Mouse (Mus musculus): ENCODE measurements around the gene Gne. TPM values are rescaled to one million over a fixed set of nuclear protein-coding genes. Genes with fewer than 3 reads are reported as not detected.

Gne gene
- total and polyA plus RNA-seq, 2 experiments, result 87.9 to 318 TPM

GRCm38 (mm10) chr4:44029661-44030066 is 54.3 kb downstream of the Gne start:
- H3K36me3 ChIP-seq (ENCODE audit: control insufficient read depth, insufficient read depth, low read length), result peaks cover 44% of the 10 kb centered on the region
- peaks cover 7% of the 10 kb centered on the region; the same call in 1 of the 2 replicates for H3K79me2 ChIP-seq (ENCODE audit: control insufficient read depth, insufficient read depth, low read length)
- WGBS, result 91% methylated on average over 15 of the region's 15 CpGs
- H3K4me3 ChIP-seq (ENCODE audit: insufficient read depth, low read depth, low read length), result no peak overlapping the region
- H3K9ac ChIP-seq (ENCODE audit: low read depth, low read length), result no peak overlapping the region
- TF ChIP-seq CTCF (IDR thresholded peaks at IDR 0.05; ENCODE audit: low read depth, low read length) (no peak), POLR2A (IDR thresholded peaks at IDR 0.05; ENCODE audit: extremely low read depth, insufficient read depth, low read length) (no peak)
- no peak for DNase-seq (ENCODE audit: extremely low read depth, low read depth, low spot score)
- no peak overlapping the region for H3K27ac ChIP-seq (replicated peaks; ENCODE audit: insufficient read depth, low read depth, low read length)
- no peaks in the 10 kb centered on the region for H3K4me1 ChIP-seq (ENCODE audit: control insufficient read depth, insufficient read depth, low read length)
- no peaks in the 10 kb centered on the region for H3K27me3 ChIP-seq (ENCODE audit: control insufficient read depth, insufficient read depth, low read length)

- Histone ChIP-seq H3K4me3 (ENCODE audit: insufficient read depth, low read depth, low read length) (no peak overlapping the region), H3K9ac (ENCODE audit: low read depth, low read length) (no peak overlapping the region), H3K79me2 (ENCODE audit: control insufficient read depth, insufficient read depth, low read length) (peaks cover 7% of the 10 kb centered on the region; the same call in 1 of the 2 replicates), H3K36me3 (ENCODE audit: control insufficient read depth, insufficient read depth, low read length) (peaks cover 55% of the 10 kb centered on the region), H3K27ac (replicated peaks; ENCODE audit: insufficient read depth, low read depth, low read length) (no peak overlapping the region), H3K4me1 (ENCODE audit: control insufficient read depth, insufficient read depth, low read length) (no peaks in the 10 kb centered on the region), H3K27me3 (ENCODE audit: control insufficient read depth, insufficient read depth, low read length) (no peaks in the 10 kb centered on the region)
- DNase-seq (ENCODE audit: extremely low read depth, low read depth, low spot score), result no peak
- TF ChIP-seq CTCF (IDR thresholded peaks at IDR 0.05; ENCODE audit: low read depth, low read length), result no peak
- TF ChIP-seq POLR2A (IDR thresholded peaks at IDR 0.05; ENCODE audit: extremely low read depth, insufficient read depth, low read length), result no peak
- WGBS, result 82% methylated on average over 16 of the region's 16 CpGs
These were observed 55.5 kb downstream of the Gne start for GRCm38 (mm10) chr4:44028303-44029135.

GRCm38 (mm10) chr4:44025570-44025969 is 58.4 kb downstream of the Gne start:
- Histone ChIP-seq H3K4me3 (ENCODE audit: insufficient read depth, low read depth, low read length) (no peak overlapping the region), H3K79me2 (ENCODE audit: control insufficient read depth, insufficient read depth, low read length) (peaks cover 13% of the 10 kb centered on the region; the same call in 1 of the 2 replicates), H3K27me3 (ENCODE audit: control insufficient read depth, insufficient read depth, low read length) (no peaks in the 10 kb centered on the region), H3K9ac (ENCODE audit: low read depth, low read length) (no peak overlapping the region), H3K4me1 (ENCODE audit: control insufficient read depth, insufficient read depth, low read length) (no peaks in the 10 kb centered on the region), H3K27ac (replicated peaks; ENCODE audit: insufficient read depth, low read depth, low read length) (no peak overlapping the region), H3K36me3 (ENCODE audit: control insufficient read depth, insufficient read depth, low read length) (peaks cover 62% of the 10 kb centered on the region)
- WGBS, result 95% methylated on average over 6 of the region's 6 CpGs
- no peak for DNase-seq (ENCODE audit: extremely low read depth, low read depth, low spot score)
- TF ChIP-seq POLR2A (IDR thresholded peaks at IDR 0.05; ENCODE audit: extremely low read depth, insufficient read depth, low read length), result no peak
- TF ChIP-seq CTCF (IDR thresholded peaks at IDR 0.05; ENCODE audit: low read depth, low read length), result no peak

- Histone ChIP-seq H3K9ac (ENCODE audit: low read depth, low read length) (no peak overlapping the region), H3K27me3 (ENCODE audit: control insufficient read depth, insufficient read depth, low read length) (no peaks in the 10 kb centered on the region), H3K27ac (replicated peaks; ENCODE audit: insufficient read depth, low read depth, low read length) (no peak overlapping the region), H3K4me1 (ENCODE audit: control insufficient read depth, insufficient read depth, low read length) (no peaks in the 10 kb centered on the region), H3K4me3 (ENCODE audit: insufficient read depth, low read depth, low read length) (no peak overlapping the region), H3K79me2 (ENCODE audit: control insufficient read depth, insufficient read depth, low read length) (peaks cover 16% of the 10 kb centered on the region; the same call in 1 of the 2 replicates), H3K36me3 (ENCODE audit: control insufficient read depth, insufficient read depth, low read length) (peaks cover 72% of the 10 kb centered on the region)
- 96% methylated on average over 6 of the region's 6 CpGs for whole genome bisulfite sequencing
- TF ChIP-seq POLR2A (IDR thresholded peaks at IDR 0.05; ENCODE audit: extremely low read depth, insufficient read depth, low read length) (no peak), CTCF (IDR thresholded peaks at IDR 0.05; ENCODE audit: low read depth, low read length) (no peak)
- DNase-seq (ENCODE audit: extremely low read depth, low read depth, low spot score), result no peak
These were observed 59.7 kb downstream of the Gne start for GRCm38 (mm10) chr4:44024241-44024640.

- Histone ChIP-seq H3K9ac (ENCODE audit: low read depth, low read length) (no peak overlapping the region), H3K27me3 (ENCODE audit: control insufficient read depth, insufficient read depth, low read length) (no peaks in the 10 kb centered on the region), H3K4me3 (ENCODE audit: insufficient read depth, low read depth, low read length) (no peak overlapping the region), H3K79me2 (ENCODE audit: control insufficient read depth, insufficient read depth, low read length) (peaks cover 16% of the 10 kb centered on the region; the same call in 1 of the 2 replicates), H3K36me3 (ENCODE audit: control insufficient read depth, insufficient read depth, low read length) (peaks cover 75% of the 10 kb centered on the region), H3K27ac (replicated peaks; ENCODE audit: insufficient read depth, low read depth, low read length) (no peak overlapping the region), H3K4me1 (ENCODE audit: control insufficient read depth, insufficient read depth, low read length) (no peaks in the 10 kb centered on the region)
- no peak for DNase-seq (ENCODE audit: extremely low read depth, low read depth, low spot score)
- WGBS, result 99% methylated on average over 9 of the region's 9 CpGs
- TF ChIP-seq CTCF (IDR thresholded peaks at IDR 0.05; ENCODE audit: low read depth, low read length) (no peak), POLR2A (IDR thresholded peaks at IDR 0.05; ENCODE audit: extremely low read depth, insufficient read depth, low read length) (no peak)
These were observed 60.3 kb downstream of the Gne start for GRCm38 (mm10) chr4:44023681-44024080.

- H3K27me3 ChIP-seq (ENCODE audit: control insufficient read depth, insufficient read depth, low read length), result no peaks in the 10 kb centered on the region
- H3K36me3 ChIP-seq (ENCODE audit: control insufficient read depth, insufficient read depth, low read length), result peaks cover 67% of the 10 kb centered on the region
- no peak overlapping the region for H3K4me3 ChIP-seq (ENCODE audit: insufficient read depth, low read depth, low read length)
- H3K27ac ChIP-seq (replicated peaks; ENCODE audit: insufficient read depth, low read depth, low read length), result no peak overlapping the region
- peaks cover 21% of the 10 kb centered on the region; the same call in 1 of the 2 replicates for H3K79me2 ChIP-seq (ENCODE audit: control insufficient read depth, insufficient read depth, low read length)
- H3K4me1 ChIP-seq (ENCODE audit: control insufficient read depth, insufficient read depth, low read length), result no peaks in the 10 kb centered on the region
- no peak overlapping the region for H3K9ac ChIP-seq (ENCODE audit: low read depth, low read length)
- DNase-seq (ENCODE audit: extremely low read depth, low read depth, low spot score), result no peak
- 93% methylated on average over 11 of the region's 11 CpGs for WGBS
- TF ChIP-seq POLR2A (IDR thresholded peaks at IDR 0.05; ENCODE audit: extremely low read depth, insufficient read depth, low read length), result no peak
- TF ChIP-seq CTCF (IDR thresholded peaks at IDR 0.05; ENCODE audit: low read depth, low read length), result no peak
These were observed 61.2 kb downstream of the Gne start for GRCm38 (mm10) chr4:44022766-44023165.

Measured in liver, adult 2 months (tissue).